Mouse (Mus musculus): ENCODE data around the gene Rcc2. TPM values are rescaled to one million over a fixed set of nuclear protein-coding genes. Genes with fewer than 3 reads are reported as not detected.

Rcc2 gene
- total and polyA plus RNA-seq, 3 experiments: 254 to 427 (median 270) TPM

GRCm38 (mm10) chr4:140732871-140733270 is 32.5 kb downstream of the Rcc2 start:
- DNase-seq (ENCODE audit: low read depth, low spot score): peak; percentile 30
- Histone ChIP-seq H3K4me1 (ENCODE audit: control insufficient read depth in 1 of 2, insufficient read depth in 2 of 2, low read length in 2 of 2) (no peaks in the 10 kb centered on the region), H3K4me3 (ENCODE audit: control insufficient read depth in 1 of 2, insufficient read depth in 1 of 2, low read depth in 2 of 2, low read length in 2 of 2) (no peak overlapping the region), H3K27me3 (ENCODE audit: control insufficient read depth in 1 of 2, insufficient read depth in 2 of 2, low read length in 2 of 2) (no peaks in the 10 kb centered on the region; a peak in 1 of 4 replicates), H3K9ac (ENCODE audit: control insufficient read depth, low read depth, low read length, poor library complexity, severe bottlenecking) (no peak overlapping the region), H3K9me3 (replicated peaks; ENCODE audit: insufficient read depth, low read length) (no peaks in the 10 kb centered on the region), H3K79me2 (ENCODE audit: control insufficient read depth, insufficient read depth, low read length, poor library complexity) (no peaks in the 10 kb centered on the region), H3K36me3 (ENCODE audit: control insufficient read depth in 1 of 2, insufficient read depth in 2 of 2, low read length in 2 of 2) (no peaks in the 10 kb centered on the region; a peak in 1 of 4 replicates), H3K27ac (ENCODE audit: control insufficient read depth, low read depth, low read length) (no peak overlapping the region)
- no peak for TF ChIP-seq RAD21 (IDR thresholded peaks at IDR 0.05; ENCODE audit: low read depth, low read length)
- TF ChIP-seq HCFC1 (IDR thresholded peaks at IDR 0.05; ENCODE audit: low read depth, low read length): no peak
- no peak for TF ChIP-seq BHLHE40 (IDR thresholded peaks at IDR 0.05; ENCODE audit: borderline replicate concordance, low read depth, low read length)
- no peak for TF ChIP-seq USF2 (IDR thresholded peaks at IDR 0.05; ENCODE audit: borderline replicate concordance in 1 of 2, insufficient read depth in 1 of 2, low read depth in 1 of 2, low read length in 2 of 2)
- TF ChIP-seq GABPA (IDR thresholded peaks at IDR 0.05; ENCODE audit: low read depth, low read length): no peak
- no peak for TF ChIP-seq POLR2A (IDR thresholded peaks at IDR 0.05; ENCODE audit: control insufficient read depth in 1 of 2, insufficient read depth in 1 of 2, low read depth in 1 of 2, low read length in 2 of 2, poor library complexity in 1 of 2)
- TF ChIP-seq USF1 (IDR thresholded peaks at IDR 0.05; ENCODE audit: low read depth, low read length): no peak
- no peak for TF ChIP-seq GATA1 (IDR thresholded peaks at IDR 0.05; ENCODE audit: low read depth, low read length)
- no peak for TF ChIP-seq MYC (IDR thresholded peaks at IDR 0.05; ENCODE audit: low read depth, low read length)
- no peak for TF ChIP-seq EP300 (IDR thresholded peaks at IDR 0.05; ENCODE audit: low read depth in 1 of 2, low read length in 2 of 2)
- TF ChIP-seq E2F4 (IDR thresholded peaks at IDR 0.05; ENCODE audit: borderline replicate concordance, low read depth, low read length): no peak
- no peak for TF ChIP-seq SMC3 (IDR thresholded peaks at IDR 0.05; ENCODE audit: low read depth, low read length)

GRCm38 (mm10) chr4:140740655-140741054 is 40.3 kb downstream of the Rcc2 start:
- no peaks in the 10 kb centered on the region for H3K79me2 ChIP-seq (ENCODE audit: control insufficient read depth, insufficient read depth, low read length, poor library complexity)
- peaks cover 0 to 5% of the 10 kb centered on the region in 2 experiments; a peak in 1 of 4 replicates for H3K4me1 ChIP-seq (ENCODE audit: control insufficient read depth in 1 of 2, insufficient read depth in 2 of 2, low read length in 2 of 2)
- H3K4me3 ChIP-seq (ENCODE audit: control insufficient read depth in 1 of 2, insufficient read depth in 1 of 2, low read depth in 2 of 2, low read length in 2 of 2): no peak overlapping the region
- no peak overlapping the region for H3K9ac ChIP-seq (ENCODE audit: control insufficient read depth, low read depth, low read length, poor library complexity, severe bottlenecking)
- H3K27ac ChIP-seq (ENCODE audit: control insufficient read depth, low read depth, low read length): no peak overlapping the region
- H3K36me3 ChIP-seq (ENCODE audit: control insufficient read depth in 1 of 2, insufficient read depth in 2 of 2, low read length in 2 of 2): no peaks in the 10 kb centered on the region
- no peaks in the 10 kb centered on the region for H3K27me3 ChIP-seq (ENCODE audit: control insufficient read depth in 1 of 2, insufficient read depth in 2 of 2, low read length in 2 of 2)
- DNase-seq (ENCODE audit: low read depth, low spot score): peak; percentile 61
- no peaks in the 10 kb centered on the region for H3K9me3 ChIP-seq (replicated peaks; ENCODE audit: insufficient read depth, low read length)
- no peak for TF ChIP-seq MAZ (IDR thresholded peaks at IDR 0.05; ENCODE audit: low read depth, low read length)
- TF ChIP-seq BHLHE40 (IDR thresholded peaks at IDR 0.05; ENCODE audit: borderline replicate concordance, low read depth, low read length): no peak
- TF ChIP-seq USF2 (IDR thresholded peaks at IDR 0.05; ENCODE audit: borderline replicate concordance in 1 of 2, insufficient read depth in 1 of 2, low read depth in 1 of 2, low read length in 2 of 2): no peak
- TF ChIP-seq GATA1 (IDR thresholded peaks at IDR 0.05; ENCODE audit: low read depth, low read length): no peak
- TF ChIP-seq ZNF384 (IDR thresholded peaks at IDR 0.05; ENCODE audit: low read depth, low read length): no peak

GRCm38 (mm10) chr4:140741401-140741800 is 41.1 kb downstream of the Rcc2 start:
- H3K36me3 ChIP-seq (ENCODE audit: control insufficient read depth in 1 of 2, insufficient read depth in 2 of 2, low read length in 2 of 2): no peaks in the 10 kb centered on the region
- H3K4me3 ChIP-seq (ENCODE audit: control insufficient read depth in 1 of 2, insufficient read depth in 1 of 2, low read depth in 2 of 2, low read length in 2 of 2): no peak overlapping the region
- no peaks in the 10 kb centered on the region for H3K79me2 ChIP-seq (ENCODE audit: control insufficient read depth, insufficient read depth, low read length, poor library complexity)
- H3K4me1 ChIP-seq (ENCODE audit: control insufficient read depth in 1 of 2, insufficient read depth in 2 of 2, low read length in 2 of 2): peaks cover 0 to 5% of the 10 kb centered on the region in 2 experiments; a peak in 1 of 4 replicates
- H3K27ac ChIP-seq (ENCODE audit: control insufficient read depth, low read depth, low read length): no peak overlapping the region
- H3K9ac ChIP-seq (ENCODE audit: control insufficient read depth, low read depth, low read length, poor library complexity, severe bottlenecking): no peak overlapping the region
- no peaks in the 10 kb centered on the region for H3K9me3 ChIP-seq (replicated peaks; ENCODE audit: insufficient read depth, low read length)
- no peak for TF ChIP-seq E2F4 (IDR thresholded peaks at IDR 0.05; ENCODE audit: borderline replicate concordance, low read depth, low read length)
- no peak for TF ChIP-seq USF1 (IDR thresholded peaks at IDR 0.05; ENCODE audit: low read depth, low read length)
- no peak for TF ChIP-seq SIN3A (IDR thresholded peaks at IDR 0.05; ENCODE audit: low read length)
- no peak for TF ChIP-seq ZKSCAN1 (IDR thresholded peaks at IDR 0.05; ENCODE audit: low read depth, low read length)
- TF ChIP-seq TAL1 (IDR thresholded peaks at IDR 0.05; ENCODE audit: low read length): no peak
- TF ChIP-seq MXI1 (IDR thresholded peaks at IDR 0.05; ENCODE audit: low read depth, low read length): no peak
- no peak for TF ChIP-seq ELF1 (IDR thresholded peaks at IDR 0.05; ENCODE audit: low read depth, low read length)
- no peak for TF ChIP-seq MEF2A (IDR thresholded peaks at IDR 0.05; ENCODE audit: extremely low read depth, insufficient replicate concordance, low read depth, low read length, poor library complexity, severe bottlenecking)
- no peak for TF ChIP-seq MYC (IDR thresholded peaks at IDR 0.05; ENCODE audit: low read depth, low read length)
- TF ChIP-seq MAX (IDR thresholded peaks at IDR 0.05; ENCODE audit: low read length): no peak
- no peak for TF ChIP-seq USF2 (IDR thresholded peaks at IDR 0.05; ENCODE audit: borderline replicate concordance in 1 of 2, insufficient read depth in 1 of 2, low read depth in 1 of 2, low read length in 2 of 2)
- no peak for TF ChIP-seq MAZ (IDR thresholded peaks at IDR 0.05; ENCODE audit: low read depth, low read length)
- no peak for TF ChIP-seq MYB (IDR thresholded peaks at IDR 0.05; ENCODE audit: low read depth, low read length)
- no peak for TF ChIP-seq CHD2 (IDR thresholded peaks at IDR 0.05; ENCODE audit: low read length)
- no peaks in the 10 kb centered on the region for H3K27me3 ChIP-seq (ENCODE audit: control insufficient read depth in 1 of 2, insufficient read depth in 2 of 2, low read length in 2 of 2)
- DNase-seq (ENCODE audit: low read depth, low spot score): no peak
